Mouse (Mus musculus): ENCODE data around the gene Mycbp. TPM values are rescaled to one million over a fixed set of nuclear protein-coding genes. Genes with fewer than 3 reads are reported as not detected.

Mycbp gene
- total RNA-seq (2021): 43.3 and 49.4 TPM in 2 replicates
- long read RNA-seq, transcript Mycbp-201 (5 exons, 1,685 nt): major isoform, 43 of 55 reads
- long read RNA-seq, transcript Mycbp-202 (4 exons, 1,536 nt): minor isoform, 5 of 55 reads
- long read RNA-seq, partial matches to known transcripts: 1 of 55 reads
- long read RNA-seq, other reads (novel, unspliced or antisense): 3 of 55 reads

GRCm38 (mm10) chr4:123904333-123905125, at the start of gene Mycbp:
Gene Mycbp (plus strand): TSS chr4:123904832.
- DNase-seq: peak; percentile 100

GRCm38 (mm10) chr4:123856888-123857287, 47.7 kb upstream of the Mycbp start:
- DNase-seq: no peak

DNA sequence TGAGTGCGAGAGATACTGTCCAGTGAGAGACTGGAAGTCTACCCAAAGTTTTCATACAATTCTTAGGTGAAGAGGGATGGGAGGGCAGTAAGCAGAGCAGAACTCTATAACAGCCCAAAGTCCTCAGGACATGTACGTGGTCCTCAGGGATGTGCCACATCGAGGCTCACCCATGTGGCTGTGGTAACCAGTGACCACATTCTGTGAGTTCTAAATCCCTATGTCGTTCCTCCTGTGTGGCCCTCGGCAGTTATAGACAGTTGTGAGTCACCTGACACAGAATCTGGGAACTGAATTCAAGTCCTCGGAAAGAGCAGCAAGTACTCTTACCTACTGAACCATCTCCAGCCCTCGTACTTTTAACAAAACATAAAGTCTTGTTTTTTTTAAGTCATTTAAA, 46.5 kb upstream of the Mycbp start:
- no peak for DNase-seq

- no peak for DNase-seq
Observed at GRCm38 (mm10) chr4:123859379-123859778, 45.3 kb upstream of the Mycbp start, which contains the start of gene 4933427I04Rik. Gene 4933427I04Rik (plus strand): TSS chr4:123859679.

DNA sequence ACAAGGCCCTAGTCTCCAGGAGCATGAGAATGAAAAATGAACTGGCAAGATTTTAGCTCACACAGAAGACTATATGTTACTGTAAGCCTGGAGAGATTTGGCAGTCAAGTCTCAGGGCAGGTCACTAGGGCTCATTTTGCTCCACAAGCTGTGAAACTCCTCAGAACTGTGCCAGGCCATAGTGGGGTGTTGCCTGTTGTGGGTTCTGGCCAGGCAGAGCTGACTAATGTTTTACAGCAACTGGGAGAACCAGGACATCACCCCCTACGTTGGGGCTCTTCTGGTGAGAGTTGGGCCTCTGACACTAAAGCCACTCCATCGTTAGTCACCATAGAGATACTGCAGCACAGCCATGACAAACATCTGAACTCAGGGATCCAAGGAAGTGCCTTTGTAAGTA, 44.8 kb upstream of the Mycbp start:
- DNase-seq: no peak

- no peak for DNase-seq
Observed at GRCm38 (mm10) chr4:123860621-123861020, 44.0 kb upstream of the Mycbp start.

GRCm38 (mm10) chr4:123893726-123894125, 10.9 kb upstream of the Mycbp start:
- DNase-seq: no peak

DNA sequence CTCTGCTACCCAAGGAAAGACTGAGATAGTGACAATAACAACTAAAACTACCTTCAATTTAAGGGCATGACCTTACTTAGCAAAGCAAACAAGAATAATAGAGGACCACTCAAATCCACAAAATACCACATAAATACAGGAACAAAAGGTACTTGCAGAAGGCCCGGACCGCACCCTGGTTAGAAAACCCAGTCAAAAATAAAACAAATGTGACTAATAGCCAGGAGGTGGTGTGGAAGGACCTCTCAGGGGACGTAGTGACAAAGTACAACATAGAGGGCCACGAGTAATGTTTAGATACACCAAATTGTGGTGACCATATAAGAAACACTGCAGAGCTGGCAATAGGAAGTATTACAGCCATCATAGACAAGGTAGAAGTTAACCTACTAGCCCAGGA, 10.3 kb upstream of the Mycbp start:
- DNase-seq: no peak

- DNase-seq: peak; percentile 53
Observed at GRCm38 (mm10) chr4:123898696-123899095, 5.9 kb upstream of the Mycbp start.

DNA sequence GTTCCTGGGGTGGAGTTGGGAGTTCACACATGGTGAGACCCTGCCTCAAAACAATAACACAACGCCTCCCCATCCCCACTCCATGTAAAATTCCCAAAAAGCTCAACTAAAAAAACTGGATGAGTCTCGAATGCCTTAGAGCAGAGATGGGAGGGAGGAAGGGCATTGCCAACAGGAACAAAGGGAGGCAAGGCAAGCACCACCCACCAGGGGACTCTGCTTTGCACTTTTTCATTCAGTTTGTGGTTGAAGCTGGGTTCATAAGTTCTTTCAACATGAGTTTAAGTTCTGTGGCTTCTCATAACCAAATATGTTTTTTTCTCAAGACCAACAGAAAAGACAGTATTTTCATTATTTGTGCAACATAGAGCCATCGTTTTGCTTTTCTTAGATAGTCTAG, 1.2 kb upstream of the Mycbp start:
- no peak for DNase-seq

- DNase-seq: no peak
Observed at GRCm38 (mm10) chr4:123905126-123905668, 565 bp downstream of the Mycbp start.

GRCm38 (mm10) chr4:123911503-123911902, 6.9 kb downstream of the Mycbp start:
- DNase-seq: no peak

DNA sequence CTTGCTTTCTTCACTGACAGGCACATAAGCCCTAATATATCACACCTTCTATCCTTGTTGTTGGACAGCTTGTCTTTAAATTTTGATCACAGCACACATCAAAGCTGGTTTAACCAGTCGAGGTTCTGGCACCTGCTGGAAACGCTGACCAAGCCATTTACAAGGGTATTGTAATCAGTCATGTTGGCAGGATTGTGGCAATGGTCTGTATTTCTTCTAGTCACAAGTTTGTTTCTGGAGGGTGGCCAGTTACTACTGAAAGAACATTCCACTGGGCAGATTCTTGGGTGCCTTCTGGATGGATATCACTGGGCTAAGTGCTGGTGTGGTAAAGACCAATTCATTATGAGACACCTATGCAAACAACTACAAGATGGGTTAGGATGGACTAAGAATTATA, 7.8 kb downstream of the Mycbp start:
- no peak for DNase-seq

- DNase-seq: peak; percentile 100
Observed at GRCm38 (mm10) chr4:123916748-123917547, 12.3 kb downstream of the Mycbp start, which contains the start of gene Rragc. Gene Rragc (plus strand): TSS chr4:123917446.

DNA sequence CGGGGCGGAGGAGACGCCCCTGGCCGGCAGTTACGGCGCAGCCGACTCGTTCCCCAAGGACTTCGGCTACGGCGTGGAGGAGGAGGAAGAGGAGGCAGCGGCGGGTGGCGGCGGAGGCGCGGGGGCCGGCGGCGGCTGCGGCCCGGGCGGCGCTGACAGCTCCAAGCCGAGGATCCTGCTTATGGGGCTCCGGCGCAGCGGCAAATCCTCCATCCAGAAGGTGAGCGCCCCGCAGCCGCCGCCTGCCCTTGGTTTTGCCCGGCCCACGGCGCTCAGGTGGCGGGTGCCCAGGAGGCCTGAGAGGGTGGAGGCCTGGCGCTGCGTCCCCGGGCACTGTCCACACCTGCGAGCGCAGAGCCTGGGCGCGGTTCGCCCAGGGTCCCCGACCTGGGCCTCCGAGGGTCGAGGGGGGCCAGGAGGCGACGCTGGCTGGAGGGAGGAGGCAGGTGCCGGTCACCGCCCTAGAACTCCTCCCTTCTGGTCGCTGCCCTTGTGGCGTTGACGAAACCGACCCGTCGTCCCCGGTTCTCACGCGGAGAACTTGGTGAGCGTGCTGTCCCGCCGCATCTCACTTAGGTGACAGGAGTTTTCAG, 13.0 kb downstream of the Mycbp start, which contains the start of gene 4930535I16Rik:
Gene 4930535I16Rik, minus strand, starts transcription at position 475 of the 593 bp plus-strand sequence.
- DNase-seq: peak; percentile 48

- DNase-seq: no peak
Observed at GRCm38 (mm10) chr4:123918851-123919250, 14.2 kb downstream of the Mycbp start.

DNA sequence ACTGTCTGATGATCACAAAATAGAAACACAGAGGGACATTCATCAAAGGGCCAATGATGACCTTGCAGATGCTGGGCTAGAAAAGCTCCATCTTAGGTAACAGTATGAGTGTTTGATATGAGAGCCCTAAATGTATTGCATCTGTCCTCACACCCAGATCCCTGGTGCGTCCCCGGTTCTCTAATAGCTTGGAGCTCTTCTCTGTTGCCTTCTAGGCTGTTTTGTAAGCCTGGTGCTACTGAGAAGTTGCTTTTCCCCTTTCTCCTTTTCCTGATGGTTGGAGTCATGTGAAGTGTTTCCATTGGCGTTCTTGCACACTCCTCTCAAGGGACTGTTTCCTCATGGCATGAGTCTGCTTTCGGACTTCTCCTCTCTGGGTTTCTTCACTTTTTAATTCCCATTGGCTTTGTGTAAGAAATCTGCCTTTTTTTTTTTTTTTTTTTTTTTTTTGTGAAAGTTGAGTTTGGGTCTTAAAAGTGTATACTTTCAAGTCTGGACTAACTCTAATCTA, 16.5 kb downstream of the Mycbp start:
- no peak for DNase-seq

- no peak for DNase-seq
Observed at GRCm38 (mm10) chr4:123927961-123928360, 23.3 kb downstream of the Mycbp start.

- no peak for DNase-seq
Observed at GRCm38 (mm10) chr4:123929994-123930393, 25.4 kb downstream of the Mycbp start.

- no peak for DNase-seq
Observed at GRCm38 (mm10) chr4:123934306-123934705, 29.7 kb downstream of the Mycbp start.

DNA sequence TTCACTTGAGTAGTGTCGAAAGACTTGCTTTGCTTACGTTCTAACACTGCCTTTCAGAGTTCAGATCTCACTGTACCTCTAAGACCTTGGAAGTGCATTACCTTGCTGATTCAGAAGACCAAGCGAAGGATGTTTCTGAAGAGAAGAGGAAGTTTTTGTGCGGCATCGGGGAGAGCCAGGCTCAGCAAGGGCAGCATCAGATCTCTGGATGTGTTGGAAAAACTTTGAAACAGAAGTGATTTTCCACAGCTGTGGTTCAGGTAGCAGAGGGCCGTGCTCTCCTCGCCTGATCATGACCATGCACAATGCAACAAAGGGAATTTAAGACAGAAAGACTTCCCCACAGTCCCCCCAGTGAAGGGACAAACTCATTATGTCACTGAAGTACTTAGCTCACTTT, 31.4 kb downstream of the Mycbp start:
- DNase-seq: no peak

DNA sequence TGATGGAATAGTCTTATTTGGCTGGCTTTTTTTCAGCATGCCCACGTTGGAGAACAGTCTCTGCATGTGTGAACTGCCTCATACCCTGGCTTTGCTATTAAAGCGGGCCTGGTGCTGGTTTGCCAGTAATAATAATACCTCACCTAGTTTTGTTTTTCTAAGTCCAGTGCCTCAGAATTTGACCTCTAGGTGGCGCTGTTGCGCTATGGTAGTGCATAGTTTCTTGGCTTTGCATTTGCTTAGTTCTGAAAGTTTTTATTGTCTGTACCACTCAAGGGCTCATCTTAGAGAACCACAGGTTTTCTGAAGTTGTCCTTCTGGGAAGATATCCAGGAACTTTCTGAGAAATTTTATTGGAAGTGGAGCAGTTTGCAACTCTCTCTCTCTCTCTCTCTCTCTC, 35.2 kb downstream of the Mycbp start:
- peak; percentile 72 for DNase-seq
